In genomic region chr6:6863955-6864354, GRCm38 (mm10) we compare ENCODE assay signal across 11 mouse cellular contexts. TPM values are rescaled to one million over a fixed set of nuclear protein-coding genes. Genes with fewer than 3 reads are reported as not detected.
DNase-seq lines count a peak whose midpoint lies in the region; ATAC-seq and TF ChIP-seq lines count a peak whose summit lies in the region.
"Had no signal": no experiment of that assay in that cellular context is flagged by ENCODE, and none has a peak within 500 bp of the region (broad histone marks: within the 10 kb centered on the region; RNA-seq: fewer than 3 reads in every experiment).

No protein-coding gene starts in this region.

- WGBS in kidney, embryonic 14.5 days: 0% methylated on average over 9 of the region's 21 CpGs
- WGBS in embryonic facial prominence, embryonic 13.5 days: 2% methylated on average over 21 of the region's 21 CpGs
- WGBS in intestine, postnatal 0 days: 5% methylated on average over 21 of the region's 21 CpGs
- 2% methylated on average over 21 of the region's 21 CpGs for WGBS in neural tube, embryonic 13.5 days

- no peaks in the 10 kb centered on the region for H3K36me3 ChIP-seq in kidney, embryonic 14.5 days (ENCODE audit: control insufficient read depth, insufficient read depth, low read length)
- no peaks in the 10 kb centered on the region for H3K36me3 ChIP-seq in embryonic facial prominence, embryonic 13.5 days
- H3K36me3 ChIP-seq in intestine, postnatal 0 days (ENCODE audit: control insufficient read depth, insufficient read depth): no peaks in the 10 kb centered on the region
- H3K36me3 ChIP-seq in neural tube, embryonic 13.5 days: no peaks in the 10 kb centered on the region

- TF ChIP-seq CTCF in intestine, postnatal 0 days (IDR thresholded peaks at IDR 0.05; ENCODE audit: low read depth): no peak

- H3K4me1 ChIP-seq in kidney, embryonic 14.5 days (ENCODE audit: control insufficient read depth, insufficient read depth, low read length): peaks cover 11% of the 10 kb centered on the region; the same call in 1 of the 2 replicates
- peaks cover 44% of the 10 kb centered on the region for H3K4me1 ChIP-seq in embryonic facial prominence, embryonic 13.5 days
- no peaks in the 10 kb centered on the region for H3K4me1 ChIP-seq in intestine, postnatal 0 days (replicated peaks; ENCODE audit: control insufficient read depth, insufficient read depth, low read length)
- H3K4me1 ChIP-seq in neural tube, embryonic 13.5 days (replicated peaks): peaks cover 35% of the 10 kb centered on the region

- no peak overlapping the region for H3K27ac ChIP-seq in kidney, embryonic 14.5 days (ENCODE audit: low read depth, low read length)
- peak overlapping the region; percentile 91 for H3K27ac ChIP-seq in embryonic facial prominence, embryonic 13.5 days
- H3K27ac ChIP-seq in intestine, postnatal 0 days (ENCODE audit: low read depth, low read length): no peak overlapping the region
- no peak overlapping the region for H3K27ac ChIP-seq in neural tube, embryonic 13.5 days (replicated peaks)

- no peak for ATAC-seq in kidney, embryonic 14.5 days (ENCODE audit: low FRiP score, low TSS enrichment)
- peak; percentile 22; the same call in 1 of the 2 replicates for ATAC-seq in embryonic facial prominence, embryonic 13.5 days (ENCODE audit: insufficient number of reproducible peaks, insufficient read depth, low FRiP score, low TSS enrichment, low read depth)
- no peak for ATAC-seq in intestine, postnatal 0 days
- peak; percentile 24 for ATAC-seq in neural tube, embryonic 13.5 days (ENCODE audit: low read depth)

- peak overlapping the region; percentile 62 for H3K4me2 ChIP-seq in kidney, embryonic 14.5 days (replicated peaks; ENCODE audit: low read depth, low read length)
- peak overlapping the region; percentile 76 for H3K4me2 ChIP-seq in embryonic facial prominence, embryonic 13.5 days
- H3K4me2 ChIP-seq in intestine, postnatal 0 days (replicated peaks; ENCODE audit: low read depth): peak overlapping the region; percentile 70
- H3K4me2 ChIP-seq in neural tube, embryonic 13.5 days: peak overlapping the region; percentile 60

- H3K9me3 ChIP-seq in kidney, embryonic 14.5 days (ENCODE audit: control insufficient read depth, low read length): no peaks in the 10 kb centered on the region
- H3K9me3 ChIP-seq in embryonic facial prominence, embryonic 13.5 days: no peaks in the 10 kb centered on the region
- H3K9me3 ChIP-seq in intestine, postnatal 0 days (ENCODE audit: control insufficient read depth): no peaks in the 10 kb centered on the region
- H3K9me3 ChIP-seq in neural tube, embryonic 13.5 days: no peaks in the 10 kb centered on the region

- H3K4me3 ChIP-seq in kidney, embryonic 14.5 days (ENCODE audit: low read length): peak overlapping the region; percentile 39
- H3K4me3 ChIP-seq in embryonic facial prominence, embryonic 13.5 days: peak overlapping the region; percentile 58
- peak overlapping the region; percentile 38 for H3K4me3 ChIP-seq in intestine, postnatal 0 days (ENCODE audit: low read depth, low read length)
- peak overlapping the region; percentile 35 for H3K4me3 ChIP-seq in neural tube, embryonic 13.5 days

- no peak for DNase-seq in kidney, postnatal 14 days
- no peak for DNase-seq in layer of hippocampus, adult 18-20 months (ENCODE audit: low spot score in 2 of 2)
- no peak for DNase-seq in layer of hippocampus, adult 9-10 months (ENCODE audit: low spot score)
- DNase-seq in spleen, adult 18-20 months: no peak
- DNase-seq: thymus, adult 18-20 months had no signal

- peak overlapping the region; percentile 40 for H3K9ac ChIP-seq in kidney, embryonic 14.5 days (ENCODE audit: low read depth, low read length)
- peak overlapping the region; percentile 85 for H3K9ac ChIP-seq in embryonic facial prominence, embryonic 13.5 days
- no peak overlapping the region; the same call in 1 of the 2 replicates for H3K9ac ChIP-seq in intestine, postnatal 0 days (ENCODE audit: low read depth, low read length)
- H3K9ac ChIP-seq in neural tube, embryonic 13.5 days: peak overlapping the region; percentile 45; the same call in 1 of the 2 replicates

- H3K27me3 ChIP-seq in kidney, embryonic 14.5 days (ENCODE audit: control insufficient read depth, insufficient read depth, low read length): peaks cover 94% of the 10 kb centered on the region
- peaks cover 92% of the 10 kb centered on the region for H3K27me3 ChIP-seq in embryonic facial prominence, embryonic 13.5 days
- H3K27me3 ChIP-seq in intestine, postnatal 0 days (replicated peaks; ENCODE audit: control insufficient read depth, insufficient read depth, low read length): peaks cover 97% of the 10 kb centered on the region
- peaks cover 98% of the 10 kb centered on the region for H3K27me3 ChIP-seq in neural tube, embryonic 13.5 days

RNA-seq across cellular contexts. Expression of gene Dlx6, which starts 0.8 kb away (rescaled TPM):
- not detected in 2 replicates for polyA plus RNA-seq in kidney, embryonic 14.5 days (2014; fragmentation: Nextera tagmentation; extraction: Ambion mirVana)
- 4.6 and 5.1 TPM in 2 replicates for polyA plus RNA-seq in embryonic facial prominence, embryonic 13.5 days (2015; fragmentation: Nextera tagmentation; extraction: Ambion mirVana)
- not detected in 2 replicates for polyA plus RNA-seq in intestine, postnatal 0 days (2015; fragmentation: Nextera tagmentation; extraction: Ambion mirVana)
- polyA plus RNA-seq in neural tube, embryonic 13.5 days (2015; fragmentation: Nextera tagmentation; extraction: Ambion mirVana): not detected in 2 replicates
- total RNA-seq in layer of hippocampus, adult 18-20 months (2021): 1 to 10 TPM; 7.5 to 9.1 TPM
- total RNA-seq: CH12.LX; common myeloid progenitor, adult 5-6 weeks had no signal

RNA-seq across cellular contexts. Expression of gene Dlx5, which starts 17.9 kb away (rescaled TPM):
- 0.14 and 0.34 TPM in 2 replicates for polyA plus RNA-seq in kidney, embryonic 14.5 days (2014; fragmentation: Nextera tagmentation; extraction: Ambion mirVana)
- polyA plus RNA-seq in embryonic facial prominence, embryonic 13.5 days (2015; fragmentation: Nextera tagmentation; extraction: Ambion mirVana): 44.3 and 54.9 TPM in 2 replicates
- polyA plus RNA-seq in intestine, postnatal 0 days (2015; fragmentation: Nextera tagmentation; extraction: Ambion mirVana): 0.27 and 0.33 TPM in 2 replicates
- 0.40 and 1.2 TPM in 2 replicates for polyA plus RNA-seq in neural tube, embryonic 13.5 days (2015; fragmentation: Nextera tagmentation; extraction: Ambion mirVana)
- 1 to 10 TPM; 6.1 TPM for total RNA-seq in layer of hippocampus, adult 18-20 months (2021)
- total RNA-seq: CH12.LX; common myeloid progenitor, adult 5-6 weeks had no signal

Comparison
In these comparisons a context has a peak if more than half of its experiments do, and no peak if none do; other contexts are left out.
1. ATAC-seq: peak in embryonic facial prominence, embryonic 13.5 days (single experiment) and neural tube, embryonic 13.5 days (single experiment); none in kidney, embryonic 14.5 days (single experiment) and intestine, postnatal 0 days (single experiment).
2. RNA of gene Dlx5, which starts 17.9 kb away (polyA plus RNA-seq): 44.3 to 54.9 TPM in embryonic facial prominence, embryonic 13.5 days; 0.40 to 1.2 TPM in neural tube, embryonic 13.5 days, 0.14 to 0.34 TPM in kidney, embryonic 14.5 days and 0.27 to 0.33 TPM in intestine, postnatal 0 days; every median in the first group is over 10 times any median in the second.
3. Peak in every context shown above with its lines, with median percentiles within 50 percentile points of each other: H3K4me2 ChIP-seq and H3K4me3 ChIP-seq.